34 mouse cellular contexts compared by ENCODE assay signal in genomic region chr2:28506291-28506690, GRCm38 (mm10). TPM values are rescaled to one million over a fixed set of nuclear protein-coding genes. Genes with fewer than 3 reads are reported as not detected.
A peak's percentile ranks its signal among the peaks of the same experiment; 100 is the strongest.
DNase-seq lines count a peak whose midpoint lies in the region; ATAC-seq and TF ChIP-seq lines count a peak whose summit lies in the region.
"Had no signal": no experiment of that assay in that cellular context is flagged by ENCODE, and none has a peak within 500 bp of the region (broad histone marks: within the 10 kb centered on the region; RNA-seq: fewer than 3 reads in every experiment).

No protein-coding gene starts in this region.

- no peak for ATAC-seq in forebrain, embryonic 13.5 days
- ATAC-seq: activated CD4-positive, CD25-positive, alpha-beta regulatory T cell, adult 4 months; forebrain, postnatal 0 days; hindbrain, postnatal 0 days; intestine, embryonic 15.5 days had no signal

- H3K4me1 ChIP-seq in E14TG2a.4 (replicated peaks; ENCODE audit: low read depth, low read length), result peaks cover 76% of the 10 kb centered on the region
- no peaks in the 10 kb centered on the region for H3K4me1 ChIP-seq in forebrain, embryonic 13.5 days
- H3K4me1 ChIP-seq: embryonic facial prominence, embryonic 12.5 days; hindbrain, embryonic 12.5 days; intestine, embryonic 15.5 days; limb, embryonic 13.5 days; stomach, embryonic 15.5 days had no signal

- no peak overlapping the region for H3K9ac ChIP-seq in forebrain, embryonic 13.5 days
- H3K9ac ChIP-seq: embryonic facial prominence, embryonic 12.5 days; forebrain, postnatal 0 days; hindbrain, embryonic 12.5 days; intestine, embryonic 15.5 days; limb, embryonic 13.5 days; stomach, embryonic 15.5 days had no signal

- H3K9me3 ChIP-seq in E14TG2a.4 (ENCODE audit: low read length), result no peaks in the 10 kb centered on the region
- H3K9me3 ChIP-seq in forebrain, embryonic 13.5 days (replicated peaks), result no peaks in the 10 kb centered on the region
- H3K9me3 ChIP-seq: embryonic facial prominence, embryonic 12.5 days; hindbrain, embryonic 12.5 days; intestine, embryonic 15.5 days; limb, embryonic 13.5 days; stomach, embryonic 15.5 days had no signal

- H3K4me3 ChIP-seq in E14TG2a.4 (replicated peaks; ENCODE audit: low read length), result peak overlapping the region; percentile 8; the same call in 1 of the 2 replicates
- no peak overlapping the region for H3K4me3 ChIP-seq in forebrain, embryonic 13.5 days
- H3K4me3 ChIP-seq: embryonic facial prominence, embryonic 12.5 days; hindbrain, embryonic 12.5 days; intestine, embryonic 15.5 days; layer of hippocampus, adult 2 months; limb, embryonic 13.5 days; stomach, embryonic 15.5 days had no signal

- TF ChIP-seq CTCF in E14TG2a.4 (conservative IDR thresholded peaks at IDR 0.05; ENCODE audit: low read length), result no peak

- H3K27me3 ChIP-seq in E14TG2a.4 (ENCODE audit: insufficient read depth, low read length), result no peaks in the 10 kb centered on the region
- H3K27me3 ChIP-seq in forebrain, embryonic 13.5 days, result no peaks in the 10 kb centered on the region
- H3K27me3 ChIP-seq: embryonic facial prominence, embryonic 12.5 days; hindbrain, embryonic 12.5 days; intestine, embryonic 15.5 days; stomach, embryonic 15.5 days had no signal

- peak; percentile 81 for DNase-seq in heart, adult 11 months
- DNase-seq in heart, adult 18-20 months, result no peak
- peak; percentile 2 to 8 for DNase-seq in right cerebral cortex, postnatal 10 days (ENCODE audit: low spot score in 2 of 2)
- DNase-seq in right cerebral cortex, postnatal 4 days, result no peak
- DNase-seq in ES-CJ7 (ENCODE audit: low read depth, low spot score), result peak; percentile 92
- DNase-seq: adrenal gland, adult 2 months; adrenal gland, postnatal 36 days; cerebellum, adult 18-20 months; embryo, embryonic 11 days; forebrain, postnatal 0 days; gastrocnemius, postnatal 10 days; heart, postnatal 14 days; kidney, adult 2 months; kidney, postnatal 36 days; midbrain, embryonic 14.5 days; right cerebral cortex, postnatal 14 days; thymus, adult 18-20 months; thymus, postnatal 25 days had no signal

- H3K4me2 ChIP-seq in forebrain, embryonic 13.5 days, result no peak overlapping the region
- H3K4me2 ChIP-seq: embryonic facial prominence, embryonic 12.5 days; hindbrain, embryonic 12.5 days; intestine, embryonic 15.5 days; limb, embryonic 13.5 days; liver, embryonic 11.5 days; stomach, embryonic 15.5 days had no signal

- H3K27ac ChIP-seq in forebrain, embryonic 13.5 days, result no peak overlapping the region
- H3K27ac ChIP-seq: embryonic facial prominence, embryonic 12.5 days; hindbrain, embryonic 12.5 days; hindbrain, postnatal 0 days; intestine, embryonic 15.5 days; layer of hippocampus, adult 2 months; limb, embryonic 13.5 days; stomach, embryonic 15.5 days had no signal

- WGBS in forebrain, embryonic 13.5 days, result 82% methylated on average over 6 of the region's 6 CpGs

- peaks cover 4% of the 10 kb centered on the region; the same call in 1 of the 2 replicates for H3K36me3 ChIP-seq in E14TG2a.4 (ENCODE audit: insufficient read depth, low read length)
- H3K36me3 ChIP-seq in forebrain, embryonic 13.5 days (ENCODE audit: poor library complexity, severe bottlenecking), result no peaks in the 10 kb centered on the region
- H3K36me3 ChIP-seq: embryonic facial prominence, embryonic 12.5 days; hindbrain, embryonic 12.5 days; intestine, embryonic 15.5 days; limb, embryonic 13.5 days; stomach, embryonic 15.5 days had no signal

RNA-seq across cellular contexts. Expression of gene Gm10134, which starts 0.4 kb away (rescaled TPM):
- 1 to 10 TPM; 1.1 to 1.2 TPM for total RNA-seq in heart, adult 18-20 months (2021)
- polyA plus RNA-seq in forebrain, embryonic 13.5 days (2015; fragmentation: Nextera tagmentation; extraction: Ambion mirVana), result 0.53 and 0.76 TPM in 2 replicates
- total RNA-seq: forebrain, postnatal 0 days; hindbrain, postnatal 0 days; layer of hippocampus, postnatal 14 days; monocyte, adult 5-6 weeks had no signal
- polyA plus RNA-seq: activated CD4-positive, CD25-positive, alpha-beta regulatory T cell, adult 4 months; neural tube, embryonic 14.5 days had no signal

RNA-seq across cellular contexts. Expression of gene Ralgds, which starts 6.6 kb away (rescaled TPM):
- 10 to 100 TPM in 1 of 2 experiments, 1 to 10 TPM in 1; 8.7 to 11.5 TPM for total RNA-seq in heart, adult 18-20 months (2021)
- 50.9 and 53.6 TPM in 2 replicates for polyA plus RNA-seq in forebrain, embryonic 13.5 days (2015; fragmentation: Nextera tagmentation; extraction: Ambion mirVana)

RNA-seq across cellular contexts. Expression of gene Gbgt1, which starts 9.6 kb away (rescaled TPM):
- total RNA-seq in heart, adult 18-20 months (2021), result 1 to 10 TPM; 2.4 to 2.7 TPM
- 0.43 TPM in 1 of 2 replicates, not detected in the other for polyA plus RNA-seq in forebrain, embryonic 13.5 days (2015; fragmentation: Nextera tagmentation; extraction: Ambion mirVana)
- polyA plus RNA-seq: activated CD4-positive, CD25-positive, alpha-beta regulatory T cell, adult 4 months; heart, embryonic 14.5 days had no signal

RNA-seq across cellular contexts. Expression of gene Mrps2, which starts 38.4 kb away (rescaled TPM):
- total RNA-seq in heart, adult 18-20 months (2021), result 10 to 100 TPM; 42.6 to 43.7 TPM
- 52.5 and 54.3 TPM in 2 replicates for polyA plus RNA-seq in forebrain, embryonic 13.5 days (2015; fragmentation: Nextera tagmentation; extraction: Ambion mirVana)

RNA-seq across cellular contexts. Expression of gene 1700007K13Rik, which starts 40.2 kb away (rescaled TPM):
- total RNA-seq in heart, adult 18-20 months (2021), result under 1 TPM in 1 of 2 experiments, not detected in 1; 0.82 TPM
- polyA plus RNA-seq in forebrain, embryonic 13.5 days (2015; fragmentation: Nextera tagmentation; extraction: Ambion mirVana), result 2.0 TPM in 2 replicates
- total RNA-seq: adrenal gland, postnatal 36 days; heart, postnatal 14 days; monocyte, adult 5-6 weeks had no signal
- polyA plus RNA-seq: adrenal gland, adult 2 months; heart, embryonic 14.5 days; intestine, embryonic 15.5 days; liver, embryonic 16.5 days had no signal

Comparison
In these comparisons a context has a peak if more than half of its experiments do, and no peak if none do; other contexts are left out.
1. DNase-seq: peak in heart, adult 11 months (single experiment), right cerebral cortex, postnatal 10 days (2 of 2) and ES-CJ7 (single experiment); none in heart, adult 18-20 months (0 of 2) and right cerebral cortex, postnatal 4 days (single experiment).